Mouse (Mus musculus): ENCODE data around the gene Baiap2l1. TPM values are rescaled to one million over a fixed set of nuclear protein-coding genes. Genes with fewer than 3 reads are reported as not detected.

The Baiap2l1 gene
- total and polyA plus RNA-seq, 2 experiments from 2014 or later: 0.63 to 1.9 TPM

DNA sequence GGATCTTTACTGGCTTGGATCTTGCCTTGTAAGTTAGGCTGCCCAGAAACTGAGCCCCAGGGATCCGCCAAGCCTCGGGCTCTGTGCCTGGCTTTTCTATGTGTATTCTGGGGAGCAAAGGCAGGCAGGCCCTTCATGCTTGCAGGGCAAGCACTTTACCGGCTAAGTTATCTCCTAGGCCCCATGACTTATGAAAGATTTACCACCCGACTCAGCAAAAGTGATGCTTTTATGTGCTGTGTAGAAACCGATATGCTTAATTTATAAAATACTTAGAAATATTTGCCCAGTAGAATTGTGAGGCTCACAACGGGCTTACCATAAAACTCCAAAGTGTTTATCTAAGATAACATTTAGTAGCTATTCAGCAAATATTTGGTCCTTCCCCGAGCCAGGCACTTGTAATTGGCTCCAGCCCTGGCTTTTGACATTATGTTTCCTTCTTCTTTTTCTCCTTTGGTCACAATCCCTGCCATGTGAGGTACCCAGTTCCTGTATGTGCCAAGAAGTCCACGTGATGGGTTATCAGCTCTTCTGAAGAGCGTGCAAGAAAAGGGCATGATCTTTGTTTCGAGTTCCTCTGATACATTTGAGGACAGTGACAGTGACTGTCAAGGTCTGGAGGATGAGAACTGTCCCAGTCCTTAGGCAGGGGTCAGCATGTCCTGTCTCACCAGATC is 109.9 kb downstream of the Baiap2l1 start:
- Histone ChIP-seq H3K27me3 (ENCODE audit: insufficient read depth, low read length) (no peaks in the 10 kb centered on the region), H3K4me3 (ENCODE audit: low read length) (no peak overlapping the region), H3K36me3 (ENCODE audit: insufficient read depth, low read length) (no peaks in the 10 kb centered on the region), H3K4me1 (ENCODE audit: insufficient read depth, low read length) (no peaks in the 10 kb centered on the region), H3K9me3 (ENCODE audit: low read length) (no peaks in the 10 kb centered on the region), H3K9ac (replicated peaks; ENCODE audit: low read length) (no peak overlapping the region), H3K27ac (no peak overlapping the region), H3K4me2 (ENCODE audit: low read depth, low read length) (no peak overlapping the region)
- DNase-seq (ENCODE audit: low spot score): no peak
- ATAC-seq: no peak
- WGBS: 79% methylated on average over 10 of the region's 10 CpGs
- no peak for TF ChIP-seq CTCF (IDR thresholded peaks at IDR 0.05; ENCODE audit: low read depth)

DNA sequence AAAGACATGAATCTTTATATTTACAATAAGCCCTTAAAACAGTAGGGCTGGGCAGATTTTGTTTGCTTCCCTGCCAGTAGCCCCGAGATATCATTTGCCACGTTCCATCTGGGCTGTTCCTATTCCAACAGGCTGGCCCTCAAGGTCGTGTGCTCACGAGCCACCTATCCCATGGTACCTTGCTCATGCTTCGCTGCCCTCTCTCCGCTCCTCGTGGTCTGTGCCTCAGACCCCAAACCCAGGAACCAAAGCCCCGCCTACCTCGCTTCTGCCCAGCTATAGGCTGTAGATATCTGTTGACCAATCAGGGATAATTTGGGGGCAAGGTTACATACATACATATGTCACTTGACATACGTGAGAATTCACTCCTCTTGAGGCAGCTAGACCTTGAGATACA is 110.6 kb downstream of the Baiap2l1 start:
- Histone ChIP-seq H3K36me3 (ENCODE audit: insufficient read depth, low read length) (no peaks in the 10 kb centered on the region), H3K4me1 (ENCODE audit: insufficient read depth, low read length) (no peaks in the 10 kb centered on the region), H3K4me2 (ENCODE audit: low read depth, low read length) (no peak overlapping the region), H3K27me3 (ENCODE audit: insufficient read depth, low read length) (no peaks in the 10 kb centered on the region), H3K9me3 (ENCODE audit: low read length) (no peaks in the 10 kb centered on the region), H3K4me3 (ENCODE audit: low read length) (no peak overlapping the region), H3K9ac (replicated peaks; ENCODE audit: low read length) (no peak overlapping the region), H3K27ac (no peak overlapping the region)
- DNase-seq (ENCODE audit: low spot score) (no peak), ATAC-seq (no peak)
- WGBS: 73% methylated on average over 10 of the region's 10 CpGs
- no peak for TF ChIP-seq CTCF (IDR thresholded peaks at IDR 0.05; ENCODE audit: low read depth)

DNA sequence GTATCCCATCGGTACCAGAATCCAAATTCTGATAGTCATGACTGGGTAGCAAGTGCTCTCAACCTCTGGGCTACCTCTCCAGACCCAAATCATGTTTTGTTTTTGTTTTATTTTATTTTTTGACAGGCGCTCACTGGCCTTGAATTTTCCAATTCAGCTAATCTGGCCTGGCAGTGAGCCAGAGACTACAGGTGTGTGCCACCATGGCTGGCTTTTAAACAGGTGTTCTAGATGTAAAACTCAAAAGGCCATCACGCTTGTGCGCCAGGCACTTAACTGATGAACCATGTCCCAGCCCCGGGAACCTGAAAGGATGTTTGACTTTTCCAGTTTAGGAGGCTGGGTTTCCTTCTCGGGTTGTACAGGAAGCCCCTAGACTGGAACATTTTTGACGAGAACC is 111.2 kb downstream of the Baiap2l1 start:
- no peak for TF ChIP-seq CTCF (IDR thresholded peaks at IDR 0.05; ENCODE audit: low read depth)
- Histone ChIP-seq H3K27ac (no peak overlapping the region), H3K27me3 (ENCODE audit: insufficient read depth, low read length) (no peaks in the 10 kb centered on the region), H3K9ac (replicated peaks; ENCODE audit: low read length) (no peak overlapping the region), H3K4me1 (ENCODE audit: insufficient read depth, low read length) (no peaks in the 10 kb centered on the region), H3K4me2 (ENCODE audit: low read depth, low read length) (no peak overlapping the region), H3K4me3 (ENCODE audit: low read length) (no peak overlapping the region), H3K36me3 (ENCODE audit: insufficient read depth, low read length) (no peaks in the 10 kb centered on the region), H3K9me3 (ENCODE audit: low read length) (no peaks in the 10 kb centered on the region)
- ATAC-seq: no peak
- WGBS: 82% methylated on average over 7 of the region's 7 CpGs
- DNase-seq (ENCODE audit: low spot score): no peak

DNA sequence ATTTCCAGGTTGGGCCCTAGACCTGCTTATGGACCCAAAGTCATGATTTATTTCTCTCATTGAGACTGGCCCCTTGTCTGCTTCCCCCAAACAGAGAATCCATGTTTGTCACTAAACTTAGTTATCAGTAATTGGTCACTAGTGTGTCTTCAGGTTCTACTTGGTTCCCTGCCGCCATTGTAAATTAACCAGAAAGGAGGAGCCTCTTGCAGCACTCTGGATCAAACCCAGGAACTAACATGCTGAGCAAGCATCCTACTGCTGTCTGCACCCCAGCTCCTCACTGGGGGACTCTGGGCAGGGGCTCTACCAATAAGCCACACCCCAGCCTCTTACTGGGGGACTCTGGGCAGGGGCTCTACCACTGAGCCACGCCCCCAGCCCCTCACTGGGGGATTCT is 112.3 kb downstream of the Baiap2l1 start:
- Histone ChIP-seq H3K9me3 (ENCODE audit: low read length) (no peaks in the 10 kb centered on the region), H3K27ac (no peak overlapping the region), H3K27me3 (ENCODE audit: insufficient read depth, low read length) (no peaks in the 10 kb centered on the region), H3K9ac (replicated peaks; ENCODE audit: low read length) (no peak overlapping the region), H3K4me1 (ENCODE audit: insufficient read depth, low read length) (no peaks in the 10 kb centered on the region), H3K4me2 (ENCODE audit: low read depth, low read length) (no peak overlapping the region), H3K36me3 (ENCODE audit: insufficient read depth, low read length) (no peaks in the 10 kb centered on the region), H3K4me3 (ENCODE audit: low read length) (no peak overlapping the region)
- ATAC-seq (no peak), DNase-seq (ENCODE audit: low spot score) (no peak)
- WGBS: 70% methylated on average over 2 of the region's 2 CpGs
- no peak for TF ChIP-seq CTCF (IDR thresholded peaks at IDR 0.05; ENCODE audit: low read depth)

DNA sequence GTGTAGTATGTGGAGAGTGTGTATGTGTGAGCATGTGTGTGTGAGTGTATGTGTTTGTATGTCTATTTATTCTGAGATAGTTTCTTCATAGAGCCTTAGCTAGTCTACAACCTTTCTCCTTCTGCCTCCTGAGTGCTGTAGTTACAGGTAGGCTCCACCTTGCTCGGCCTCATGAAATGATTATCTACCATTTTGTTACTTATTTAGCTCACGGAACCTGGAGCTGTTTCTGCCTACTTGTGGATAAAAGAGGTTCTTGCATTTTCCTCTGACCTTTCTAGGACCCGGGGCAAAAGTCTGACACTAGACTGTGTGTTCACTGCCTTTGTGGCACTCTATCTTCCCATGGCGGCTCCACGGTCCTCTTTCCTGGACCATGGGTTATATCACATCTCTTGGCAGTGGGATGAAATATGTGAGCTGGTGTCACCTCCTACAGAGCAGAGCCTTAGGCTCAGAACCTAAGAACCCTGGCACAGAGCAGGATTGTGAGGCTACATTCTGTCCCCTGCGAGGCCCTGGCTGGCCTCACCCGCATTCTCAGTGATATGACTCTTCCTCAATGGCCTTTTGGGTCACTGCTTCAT is 113.9 kb downstream of the Baiap2l1 start, which contains the start of gene Bri3:
Bri3 (plus strand) TSS at position 537 of the 587 bp plus-strand sequence.
- no peaks in the 10 kb centered on the region for H3K27me3 ChIP-seq (ENCODE audit: insufficient read depth, low read length)
- DNase-seq (ENCODE audit: low spot score) (no peak), ATAC-seq (no peak)

DNA sequence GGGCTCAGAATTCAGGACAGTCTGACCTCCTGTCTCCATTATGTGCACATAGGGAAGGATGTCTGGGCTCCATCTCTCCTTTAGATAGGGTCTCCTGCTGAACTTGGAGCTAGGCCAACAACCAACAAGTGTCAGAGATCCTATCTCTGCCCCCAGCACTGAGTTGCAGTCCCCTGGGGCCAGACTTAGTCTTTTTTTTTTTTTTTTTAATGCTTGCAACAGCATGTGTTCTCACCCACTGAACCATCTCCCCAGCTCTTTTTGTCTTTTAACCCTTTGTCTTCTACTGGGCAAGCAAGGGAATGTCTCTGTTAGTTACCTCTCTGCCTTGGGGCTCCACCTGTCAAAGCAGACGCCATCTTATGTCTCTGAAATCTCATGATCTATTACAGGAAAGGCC is 118.9 kb downstream of the Baiap2l1 start:
- Histone ChIP-seq H3K9ac (replicated peaks; ENCODE audit: low read length) (no peak overlapping the region), H3K4me3 (ENCODE audit: low read length) (no peak overlapping the region), H3K4me1 (ENCODE audit: insufficient read depth, low read length) (no peaks in the 10 kb centered on the region), H3K27me3 (ENCODE audit: insufficient read depth, low read length) (no peaks in the 10 kb centered on the region), H3K9me3 (ENCODE audit: low read length) (no peaks in the 10 kb centered on the region), H3K36me3 (ENCODE audit: insufficient read depth, low read length) (no peaks in the 10 kb centered on the region), H3K27ac (no peak overlapping the region), H3K4me2 (ENCODE audit: low read depth, low read length) (no peak overlapping the region)
- WGBS: 86% methylated on average over 1 of the region's 1 CpGs
- DNase-seq (ENCODE audit: low spot score) (no peak), ATAC-seq (no peak)
- TF ChIP-seq CTCF (IDR thresholded peaks at IDR 0.05; ENCODE audit: low read depth): no peak

More for the DNA sequence above, 113.9 kb downstream of the Baiap2l1 start, which contains the start of gene Bri3:
- Histone ChIP-seq H3K4me2 (ENCODE audit: low read depth, low read length) (no peak within 1 kb of the TSS), H3K36me3 (ENCODE audit: insufficient read depth, low read length) (no peaks in the 10 kb centered on the region), H3K27ac (no peak within 1 kb of the TSS), H3K9me3 (ENCODE audit: low read length) (no peaks in the 10 kb centered on the region), H3K4me1 (ENCODE audit: insufficient read depth, low read length) (no peaks in the 10 kb centered on the region), H3K4me3 (ENCODE audit: low read length) (no peak within 1 kb of the TSS), H3K9ac (replicated peaks; ENCODE audit: low read length) (no peak within 1 kb of the TSS)
- 93% methylated on average over 7 of the region's 7 CpGs for WGBS
- no peak for TF ChIP-seq CTCF (IDR thresholded peaks at IDR 0.05; ENCODE audit: low read depth)

DNA sequence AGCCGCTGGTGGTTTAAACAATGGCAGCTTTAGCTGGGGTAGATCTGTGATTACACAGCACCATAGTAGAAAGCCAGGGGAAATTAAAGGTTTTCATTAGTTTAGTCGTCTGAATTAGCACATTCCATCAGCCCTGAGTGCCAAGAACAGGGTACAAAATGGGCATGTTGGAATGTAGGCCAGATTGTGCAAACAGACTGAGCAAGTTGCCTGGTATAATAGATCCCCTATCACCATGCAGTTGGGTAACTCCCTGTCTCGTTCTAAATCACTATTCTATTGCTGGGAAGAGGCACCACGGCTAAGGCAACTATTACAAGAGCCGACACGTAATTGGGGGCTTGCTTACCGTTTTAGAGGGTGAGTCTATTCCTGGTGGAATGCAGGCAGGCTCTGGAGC is 123.2 kb downstream of the Baiap2l1 start:
- DNase-seq (ENCODE audit: low spot score): no peak
- no peak overlapping the region for H3K27ac ChIP-seq
- H3K9ac ChIP-seq (replicated peaks; ENCODE audit: low read length): no peak overlapping the region
- 79% methylated on average over 7 of the region's 7 CpGs for WGBS
- H3K4me1 ChIP-seq (ENCODE audit: insufficient read depth, low read length): no peaks in the 10 kb centered on the region
- H3K27me3 ChIP-seq (ENCODE audit: insufficient read depth, low read length): no peaks in the 10 kb centered on the region
- no peaks in the 10 kb centered on the region for H3K9me3 ChIP-seq (ENCODE audit: low read length)
- H3K4me3 ChIP-seq (ENCODE audit: low read length): no peak overlapping the region
- no peak for ATAC-seq
- H3K4me2 ChIP-seq (ENCODE audit: low read depth, low read length): no peak overlapping the region
- no peak for TF ChIP-seq CTCF (IDR thresholded peaks at IDR 0.05; ENCODE audit: low read depth)
- H3K36me3 ChIP-seq (ENCODE audit: insufficient read depth, low read length): no peaks in the 10 kb centered on the region
